Mouse (Mus musculus): ENCODE data around the gene Ulk4. TPM values are rescaled to one million over a fixed set of nuclear protein-coding genes. Genes with fewer than 3 reads are reported as not detected.

Ulk4 gene
- polyA plus RNA-seq, 1 experiment: 14.9 TPM

DNA sequence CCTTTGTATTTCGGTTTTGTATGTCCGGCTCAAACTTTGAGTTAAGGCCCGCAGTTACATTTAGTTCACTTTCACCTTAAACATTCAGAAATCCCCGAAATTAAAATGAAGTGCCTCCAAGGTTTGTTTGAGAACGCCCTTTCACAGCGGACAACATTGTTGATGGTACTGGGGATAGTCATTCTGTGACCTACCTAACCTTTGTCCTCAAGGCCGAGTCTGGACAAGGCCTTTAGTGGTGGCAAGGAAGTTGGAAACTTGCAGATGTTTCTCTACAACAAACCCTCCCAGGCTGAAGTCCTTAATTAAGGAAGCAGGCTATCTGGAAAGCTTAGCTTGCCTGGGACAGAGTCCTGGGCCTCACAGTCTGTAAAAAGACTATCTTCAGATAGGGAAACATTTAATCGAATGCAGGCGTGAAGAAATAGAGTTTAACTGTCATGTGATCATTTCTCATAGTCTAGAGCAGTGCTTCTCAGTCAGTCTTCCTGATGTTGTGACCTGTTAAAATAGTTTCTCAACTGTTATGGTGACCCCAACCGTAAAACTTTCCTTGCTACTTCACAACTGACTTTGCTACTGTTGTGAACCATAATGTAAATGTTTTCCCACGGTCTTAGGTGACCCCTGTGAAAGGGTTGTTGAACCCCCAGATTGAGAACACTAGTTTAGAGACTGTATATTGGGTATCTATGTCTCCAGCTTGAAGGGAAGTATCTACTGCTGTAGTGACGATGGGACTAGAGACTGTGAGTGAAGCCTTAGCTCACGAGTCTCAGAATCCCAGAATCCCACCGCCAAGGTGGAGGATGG, 342.0 kb downstream of the Ulk4 start:
- H3K4me1 ChIP-seq (ENCODE audit: control insufficient read depth, insufficient read depth, low read length): peaks cover 35% of the 10 kb centered on the region
- peak overlapping the region; percentile 85 for H3K4me3 ChIP-seq (replicated peaks; ENCODE audit: extremely low read depth, low read depth, low read length)
- DNase-seq: no peak
- under 1% methylated on average over 14 of the region's 14 CpGs for WGBS
- no peak for TF ChIP-seq POLR2A (IDR thresholded peaks at IDR 0.05; ENCODE audit: borderline replicate concordance, extremely low read depth, low read depth, low read length)
- TF ChIP-seq CTCF (IDR thresholded peaks at IDR 0.05; ENCODE audit: insufficient read depth, low read length): no peak

DNA sequence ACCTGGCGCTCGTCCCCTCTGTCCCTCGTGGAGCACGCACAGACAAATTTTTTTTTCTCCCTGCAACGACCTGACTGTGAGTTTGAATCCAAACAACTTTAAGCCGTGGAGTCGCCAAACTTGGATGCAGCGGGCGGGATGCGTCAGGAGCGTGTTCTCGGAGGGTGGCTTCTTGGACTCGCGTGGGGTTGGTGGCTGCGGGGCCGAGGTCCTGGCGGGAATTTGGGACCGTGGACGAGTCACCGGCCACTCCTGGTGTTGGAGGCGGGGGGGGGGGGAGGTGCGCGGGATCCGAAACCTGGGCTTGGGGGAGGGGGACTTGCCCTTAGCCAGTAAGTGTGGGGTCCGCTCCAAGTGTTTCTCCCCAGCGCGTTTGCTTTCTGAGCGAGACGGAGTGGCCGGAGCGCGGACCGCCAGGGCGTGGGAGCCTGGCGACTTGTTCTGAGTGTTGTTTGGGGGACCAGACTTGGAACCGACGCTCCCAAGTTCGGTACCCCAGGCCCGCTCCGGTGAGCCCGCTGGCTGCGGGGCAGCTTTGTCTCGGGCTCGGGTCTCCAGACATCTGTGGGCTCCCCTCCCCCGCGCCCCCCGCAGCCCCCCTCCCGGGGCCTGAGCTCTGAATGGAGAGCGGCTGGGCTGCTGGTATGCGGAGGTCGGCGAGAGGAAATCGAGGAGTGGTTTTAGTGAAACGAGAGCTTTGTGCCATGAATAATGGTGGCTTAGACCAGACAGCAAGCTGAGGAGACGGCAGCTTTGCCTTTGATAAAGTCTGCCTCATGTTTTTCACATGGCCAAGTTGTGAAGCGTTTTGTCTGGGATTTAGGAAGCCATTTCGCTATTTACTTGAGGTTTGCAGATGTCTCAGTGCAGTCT, 342.9 kb downstream of the Ulk4 start:
- Histone ChIP-seq H3K4me3 (replicated peaks; ENCODE audit: extremely low read depth, low read depth, low read length) (peak overlapping the region; percentile 85), H3K4me1 (ENCODE audit: control insufficient read depth, insufficient read depth, low read length) (peaks cover 30% of the 10 kb centered on the region)
- TF ChIP-seq POLR2A (IDR thresholded peaks at IDR 0.05; ENCODE audit: borderline replicate concordance, extremely low read depth, low read depth, low read length) (no peak), CTCF (IDR thresholded peaks at IDR 0.05; ENCODE audit: insufficient read depth, low read length) (no peak)
- under 1% methylated on average over 57 of the region's 57 CpGs for WGBS
- DNase-seq: peak; percentile 61

- no peak for DNase-seq
- peaks cover 28% of the 10 kb centered on the region for H3K4me1 ChIP-seq (ENCODE audit: control insufficient read depth, insufficient read depth, low read length)
- peak overlapping the region; percentile 85 for H3K4me3 ChIP-seq (replicated peaks; ENCODE audit: extremely low read depth, low read depth, low read length)
- whole genome bisulfite sequencing: 1% methylated on average over 40 of the region's 58 CpGs
- no peak for TF ChIP-seq CTCF (IDR thresholded peaks at IDR 0.05; ENCODE audit: insufficient read depth, low read length)
- no peak for TF ChIP-seq POLR2A (IDR thresholded peaks at IDR 0.05; ENCODE audit: borderline replicate concordance, extremely low read depth, low read depth, low read length)
Measured at GRCm38 (mm10) chr9:120933587-120933885, 343.5 kb downstream of the Ulk4 start.

- DNase-seq: peak; percentile 94
- TF ChIP-seq CTCF (IDR thresholded peaks at IDR 0.05; ENCODE audit: insufficient read depth, low read length) (no peak), POLR2A (IDR thresholded peaks at IDR 0.05; ENCODE audit: borderline replicate concordance, extremely low read depth, low read depth, low read length) (peak; percentile 99)
- 5% methylated on average over 72 of the region's 78 CpGs for WGBS
- Histone ChIP-seq H3K4me3 (replicated peaks; ENCODE audit: extremely low read depth, low read depth, low read length) (peak overlapping the region; percentile 85), H3K4me1 (ENCODE audit: control insufficient read depth, insufficient read depth, low read length) (peaks cover 23% of the 10 kb centered on the region)
Measured at GRCm38 (mm10) chr9:120932797-120933586, 344.0 kb downstream of the Ulk4 start.

DNA sequence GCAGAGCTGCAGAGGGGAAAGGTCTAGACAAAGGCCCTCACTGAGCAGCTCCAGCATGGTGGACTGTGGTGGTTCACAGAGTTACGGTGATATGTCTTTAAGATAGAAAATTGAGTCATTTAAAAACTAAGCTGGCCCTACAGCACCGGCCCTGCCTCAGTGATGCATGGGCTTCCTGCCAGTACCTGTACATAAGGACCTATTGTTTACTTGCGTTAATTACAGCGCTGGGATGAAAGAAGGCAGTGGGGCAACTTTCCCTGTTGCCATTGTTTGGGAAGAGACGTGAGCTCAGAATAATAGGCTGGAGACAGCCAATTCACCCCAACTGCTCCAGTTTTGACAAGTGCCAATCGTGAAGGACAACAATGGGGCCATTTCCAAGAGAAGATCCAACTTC, 344.6 kb downstream of the Ulk4 start:
- H3K4me1 ChIP-seq (ENCODE audit: control insufficient read depth, insufficient read depth, low read length): peaks cover 18% of the 10 kb centered on the region
- TF ChIP-seq CTCF (IDR thresholded peaks at IDR 0.05; ENCODE audit: insufficient read depth, low read length): no peak
- TF ChIP-seq POLR2A (IDR thresholded peaks at IDR 0.05; ENCODE audit: borderline replicate concordance, extremely low read depth, low read depth, low read length): no peak
- WGBS: 42% methylated on average over 6 of the region's 6 CpGs
- no peak overlapping the region for H3K4me3 ChIP-seq (replicated peaks; ENCODE audit: extremely low read depth, low read depth, low read length)
- no peak for DNase-seq

- WGBS: 28% methylated on average over 8 of the region's 8 CpGs
- DNase-seq: no peak
- no peak for TF ChIP-seq CTCF (IDR thresholded peaks at IDR 0.05; ENCODE audit: insufficient read depth, low read length)
- no peak for TF ChIP-seq POLR2A (IDR thresholded peaks at IDR 0.05; ENCODE audit: borderline replicate concordance, extremely low read depth, low read depth, low read length)
- Histone ChIP-seq H3K4me3 (replicated peaks; ENCODE audit: extremely low read depth, low read depth, low read length) (no peak overlapping the region), H3K4me1 (ENCODE audit: control insufficient read depth, insufficient read depth, low read length) (peaks cover 13% of the 10 kb centered on the region)
Measured at GRCm38 (mm10) chr9:120930811-120931210, 346.2 kb downstream of the Ulk4 start.

DNA sequence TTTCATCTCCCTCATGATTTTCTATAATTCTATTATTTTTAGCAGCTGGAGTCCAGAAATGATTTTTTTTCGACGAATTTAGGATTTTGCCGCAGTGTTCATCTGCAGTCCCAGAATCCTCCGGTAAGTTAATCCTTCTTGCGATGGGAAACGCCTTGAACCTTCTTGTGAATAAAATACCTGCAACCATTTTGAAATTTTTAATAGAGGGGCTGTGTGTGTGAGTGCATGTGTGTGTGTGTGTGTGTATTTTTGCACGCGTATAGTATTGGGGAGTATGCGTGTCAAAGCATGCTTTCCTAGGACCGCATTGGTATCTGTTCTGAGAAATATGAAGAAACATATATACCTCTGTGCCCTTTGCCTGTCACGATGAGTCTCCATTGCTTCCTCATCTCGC, 347.0 kb downstream of the Ulk4 start:
- Histone ChIP-seq H3K4me1 (ENCODE audit: control insufficient read depth, insufficient read depth, low read length) (peaks cover 8% of the 10 kb centered on the region), H3K4me3 (replicated peaks; ENCODE audit: extremely low read depth, low read depth, low read length) (no peak overlapping the region)
- WGBS: 97% methylated on average over 12 of the region's 12 CpGs
- TF ChIP-seq POLR2A (IDR thresholded peaks at IDR 0.05; ENCODE audit: borderline replicate concordance, extremely low read depth, low read depth, low read length): no peak
- no peak for TF ChIP-seq CTCF (IDR thresholded peaks at IDR 0.05; ENCODE audit: insufficient read depth, low read length)
- no peak for DNase-seq

DNA sequence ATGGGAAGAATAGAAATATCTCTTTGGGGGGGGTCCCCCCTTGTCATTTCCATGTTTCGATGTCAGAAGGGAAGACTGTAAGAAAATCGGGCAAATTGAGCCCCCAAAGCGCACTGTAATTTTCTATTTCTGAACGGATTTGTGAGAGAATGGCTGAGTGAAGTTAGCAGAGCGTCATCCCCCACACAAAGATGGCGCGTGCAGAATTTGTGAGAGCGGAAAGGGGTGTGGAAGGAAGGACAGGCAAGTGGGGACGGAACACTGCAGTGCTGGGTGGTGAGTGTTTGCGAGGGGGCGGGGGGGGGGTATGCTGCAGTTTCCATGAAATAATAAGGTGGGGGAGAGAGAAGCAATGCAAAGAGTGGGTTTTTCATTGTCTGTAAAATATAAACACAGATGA, 347.9 kb downstream of the Ulk4 start, which contains the start of gene Ctnnb1:
TSS of gene Ctnnb1 (plus strand) at position 136 of the 400 bp plus-strand sequence.
- peaks cover 8% of the 10 kb centered on the region for H3K4me1 ChIP-seq (ENCODE audit: control insufficient read depth, insufficient read depth, low read length)
- 92% methylated on average over 11 of the region's 11 CpGs for WGBS
- TF ChIP-seq POLR2A (IDR thresholded peaks at IDR 0.05; ENCODE audit: borderline replicate concordance, extremely low read depth, low read depth, low read length) (no peak), CTCF (IDR thresholded peaks at IDR 0.05; ENCODE audit: insufficient read depth, low read length) (no peak)
- H3K4me3 ChIP-seq (replicated peaks; ENCODE audit: extremely low read depth, low read depth, low read length): no peak within 1 kb of the TSS
- no peak for DNase-seq

Measured in lung, adult 2 months (tissue).